ENCODE assay signal across 16 mouse cellular contexts in the genomic region with DNA sequence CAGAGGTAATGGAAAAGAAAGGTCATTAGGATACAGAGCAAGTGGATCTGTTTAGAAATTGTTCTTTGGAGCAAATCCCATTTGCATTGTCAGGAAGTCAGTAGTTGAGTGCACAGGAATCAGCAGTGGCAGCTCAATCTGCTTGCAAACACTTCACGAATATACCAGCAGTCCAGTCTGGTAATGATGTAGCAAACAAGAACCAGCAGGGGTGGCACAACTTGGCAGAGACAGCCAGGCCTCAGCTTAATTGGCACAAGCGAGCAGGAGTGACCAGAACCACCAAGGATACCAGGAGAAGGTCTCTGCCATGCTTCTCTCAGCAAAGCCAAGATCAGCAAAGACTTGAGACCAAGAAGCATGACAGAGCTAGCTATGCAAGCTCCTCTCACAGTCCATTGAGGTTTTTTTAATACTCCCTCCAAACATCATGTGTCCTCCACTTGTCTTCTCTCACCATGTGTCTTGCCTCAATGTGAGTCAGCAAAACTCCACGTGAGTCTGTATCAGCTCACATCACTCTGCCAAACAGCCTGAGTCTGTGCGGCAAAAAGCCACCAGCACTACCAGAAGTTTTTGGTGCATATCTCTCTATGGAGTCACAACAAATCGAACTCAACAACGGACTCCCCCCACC.
A peak's percentile ranks its signal among the peaks of the same experiment; 100 is the strongest.
DNase-seq lines count a peak whose midpoint lies in the region; ATAC-seq lines count a peak whose summit lies in the region.
"Had no signal": no experiment of that assay in that cellular context is flagged by ENCODE, and none has a peak within 500 bp of the region (broad histone marks: within the 10 kb centered on the region; RNA-seq: fewer than 3 reads in every experiment).

No protein-coding gene starts in this region.

- H3K4me1 ChIP-seq in embryonic facial prominence, embryonic 14.5 days (ENCODE audit: control insufficient read depth, insufficient read depth, low read length): no peaks in the 10 kb centered on the region
- H3K4me1 ChIP-seq in midbrain, embryonic 11.5 days (ENCODE audit: control insufficient read depth, insufficient read depth, low read length): no peaks in the 10 kb centered on the region
- H3K4me1 ChIP-seq: embryonic facial prominence, embryonic 12.5 days; forebrain, embryonic 15.5 days; heart, embryonic 13.5 days; hindbrain, embryonic 13.5 days; lung, embryonic 15.5 days; midbrain, embryonic 10.5 days had no signal

- WGBS in embryonic facial prominence, embryonic 14.5 days: 69% methylated on average over 6 of the region's 6 CpGs
- 80% methylated on average over 6 of the region's 6 CpGs for WGBS in midbrain, embryonic 11.5 days

- intact Hi-C loops in left cerebral cortex, postnatal 4 days (cut with DNase I): no loop called here
- intact Hi-C loops in left cerebral cortex, postnatal 10 days (cut with DNase I): no loop called here
- intact Hi-C loops in left cerebral cortex, postnatal 36 days (cut with DNase I): no loop called here

- no peak overlapping the region for H3K4me3 ChIP-seq in embryonic facial prominence, embryonic 14.5 days (ENCODE audit: low read depth, low read length)
- no peak overlapping the region for H3K4me3 ChIP-seq in midbrain, embryonic 11.5 days (ENCODE audit: low read depth, low read length)
- H3K4me3 ChIP-seq: embryonic facial prominence, embryonic 12.5 days; forebrain, embryonic 15.5 days; heart, embryonic 13.5 days; hindbrain, embryonic 13.5 days; lung, embryonic 15.5 days; midbrain, embryonic 10.5 days; myocyte had no signal

- H3K27me3 ChIP-seq in embryonic facial prominence, embryonic 14.5 days (replicated peaks; ENCODE audit: control insufficient read depth, insufficient read depth, low read length): no peaks in the 10 kb centered on the region
- H3K27me3 ChIP-seq in midbrain, embryonic 11.5 days (ENCODE audit: control insufficient read depth, insufficient read depth, low read length): no peaks in the 10 kb centered on the region
- H3K27me3 ChIP-seq: embryonic facial prominence, embryonic 12.5 days; forebrain, embryonic 15.5 days; heart, embryonic 13.5 days; hindbrain, embryonic 13.5 days; lung, embryonic 15.5 days had no signal

- no peak overlapping the region for H3K27ac ChIP-seq in embryonic facial prominence, embryonic 14.5 days (replicated peaks; ENCODE audit: low read depth, low read length)
- H3K27ac ChIP-seq in midbrain, embryonic 11.5 days (ENCODE audit: low read depth, low read length): no peak overlapping the region
- H3K27ac ChIP-seq: embryonic facial prominence, embryonic 12.5 days; forebrain, embryonic 15.5 days; heart, embryonic 13.5 days; hindbrain, embryonic 13.5 days; lung, embryonic 15.5 days; midbrain, embryonic 10.5 days had no signal

- no peak for ATAC-seq in embryonic facial prominence, embryonic 14.5 days (ENCODE audit: low read depth)
- ATAC-seq in midbrain, embryonic 11.5 days (ENCODE audit: low FRiP score): no peak
- ATAC-seq in inflammation-experienced regulatory T-cells, adult 6 months: no peak
- ATAC-seq: forebrain, embryonic 15.5 days had no signal

- no peaks in the 10 kb centered on the region for H3K36me3 ChIP-seq in embryonic facial prominence, embryonic 14.5 days (ENCODE audit: control insufficient read depth, insufficient read depth, low read length)
- H3K36me3 ChIP-seq in midbrain, embryonic 11.5 days (ENCODE audit: control insufficient read depth, insufficient read depth, low read length): no peaks in the 10 kb centered on the region
- H3K36me3 ChIP-seq: embryonic facial prominence, embryonic 12.5 days; forebrain, embryonic 15.5 days; heart, embryonic 13.5 days; hindbrain, embryonic 13.5 days; lung, embryonic 15.5 days; midbrain, embryonic 10.5 days had no signal

- no peaks in the 10 kb centered on the region for H3K9me3 ChIP-seq in embryonic facial prominence, embryonic 14.5 days (ENCODE audit: control insufficient read depth, low read length)
- H3K9me3 ChIP-seq in midbrain, embryonic 11.5 days (ENCODE audit: control insufficient read depth, low read length): no peaks in the 10 kb centered on the region
- H3K9me3 ChIP-seq: embryonic facial prominence, embryonic 12.5 days; forebrain, embryonic 15.5 days; heart, embryonic 13.5 days; hindbrain, embryonic 13.5 days; lung, embryonic 15.5 days; midbrain, embryonic 10.5 days had no signal

- DNase-seq in cerebellum, postnatal 10 days: peak; percentile 63 to 75
- no peak for DNase-seq in cerebellum, adult 9-11 months
- peak; percentile 32 for DNase-seq in left cerebral cortex, postnatal 4 days
- no peak for DNase-seq in left cerebral cortex, postnatal 10 days (ENCODE audit: extremely low spot score in 1 of 2, low spot score in 2 of 2)
- DNase-seq in embryonic facial prominence, embryonic 14.5 days (ENCODE audit: low spot score): peak; percentile 10
- no peak for DNase-seq in midbrain, embryonic 11.5 days (ENCODE audit: low spot score, missing footprints)
- DNase-seq in left cerebral cortex, postnatal 36 days (ENCODE audit: low spot score in 2 of 2): no peak
- DNase-seq: gastrocnemius, postnatal 10 days had no signal

- no peak overlapping the region for H3K9ac ChIP-seq in embryonic facial prominence, embryonic 14.5 days (ENCODE audit: low read depth, low read length)
- no peak overlapping the region for H3K9ac ChIP-seq in midbrain, embryonic 11.5 days (ENCODE audit: low read length)
- H3K9ac ChIP-seq: embryonic facial prominence, embryonic 12.5 days; forebrain, embryonic 15.5 days; heart, embryonic 13.5 days; hindbrain, embryonic 13.5 days; lung, embryonic 15.5 days had no signal

- no peak overlapping the region for H3K4me2 ChIP-seq in embryonic facial prominence, embryonic 14.5 days (ENCODE audit: low read depth, low read length)
- H3K4me2 ChIP-seq in midbrain, embryonic 11.5 days: no peak overlapping the region
- H3K4me2 ChIP-seq: embryonic facial prominence, embryonic 12.5 days; forebrain, embryonic 15.5 days; heart, embryonic 13.5 days; hindbrain, embryonic 13.5 days; lung, embryonic 15.5 days had no signal

Comparison
In these comparisons a context has a peak if more than half of its experiments do, and no peak if none do; other contexts are left out.
1. DNase-seq: peak in cerebellum, postnatal 10 days (2 of 2), left cerebral cortex, postnatal 4 days (single experiment) and embryonic facial prominence, embryonic 14.5 days (single experiment); none in cerebellum, adult 9-11 months (single experiment), left cerebral cortex, postnatal 10 days (0 of 2), midbrain, embryonic 11.5 days (single experiment) and left cerebral cortex, postnatal 36 days (0 of 2).